Mouse (Mus musculus): ENCODE measurements around the gene Foxp1. TPM values are rescaled to one million over a fixed set of nuclear protein-coding genes. Genes with fewer than 3 reads are reported as not detected.

The Foxp1 gene
- polyA plus RNA-seq, 1 experiment from 2014 or later, result 99.3 TPM

DNA sequence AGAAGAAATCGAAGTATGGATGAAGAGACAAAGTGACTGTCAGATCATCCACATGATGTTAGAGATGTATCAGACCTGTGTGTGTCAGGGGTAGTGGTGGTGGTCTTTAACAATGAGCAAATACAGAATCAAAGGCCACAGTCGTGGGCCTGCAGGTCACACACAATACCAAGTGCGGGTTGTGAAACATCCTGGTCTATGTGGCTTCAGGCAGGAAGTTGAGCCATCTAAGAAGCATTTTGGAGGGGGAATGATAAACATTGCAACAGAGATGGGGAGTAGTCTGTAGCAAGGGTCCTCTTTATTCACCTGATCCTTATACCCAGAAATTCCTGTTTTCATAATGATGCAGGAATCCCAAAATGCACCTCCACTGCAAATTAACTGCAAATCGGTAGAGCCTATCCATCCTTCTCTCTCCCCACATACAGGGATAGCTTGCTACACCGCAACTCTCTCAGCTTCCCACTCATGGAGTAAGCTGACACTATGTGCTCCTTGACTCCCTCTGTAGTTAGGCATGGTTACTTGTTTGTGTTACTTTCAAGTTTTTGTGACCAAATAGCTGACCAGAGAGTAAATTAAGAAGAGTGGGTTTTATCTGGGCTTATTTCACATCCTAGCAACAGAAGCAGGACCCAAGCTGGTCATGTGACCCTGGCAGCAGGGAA, 310.7 kb downstream of the Foxp1 start:
- no peak for DNase-seq (ENCODE audit: low spot score)
- 81% methylated on average over 5 of the region's 5 CpGs for WGBS
- H3K36me3 ChIP-seq, result peaks cover 24% of the 10 kb centered on the region
- H3K27ac ChIP-seq, result no peak overlapping the region; the same call in 1 of the 2 replicates
- no peaks in the 10 kb centered on the region for H3K27me3 ChIP-seq (ENCODE audit: insufficient read depth, poor library complexity, severe bottlenecking)
- no peak overlapping the region for H3K4me3 ChIP-seq
- H3K9me3 ChIP-seq, result no peaks in the 10 kb centered on the region
- peaks cover 23% of the 10 kb centered on the region for H3K4me1 ChIP-seq

- WGBS, result 77% methylated on average over 7 of the region's 7 CpGs
- H3K4me3 ChIP-seq, result no peak overlapping the region
- DNase-seq (ENCODE audit: low spot score), result no peak
- peaks cover 22% of the 10 kb centered on the region for H3K36me3 ChIP-seq
- no peaks in the 10 kb centered on the region for H3K27me3 ChIP-seq (ENCODE audit: insufficient read depth, poor library complexity, severe bottlenecking)
- H3K27ac ChIP-seq, result no peak overlapping the region
- H3K4me1 ChIP-seq, result peaks cover 38% of the 10 kb centered on the region
- H3K9me3 ChIP-seq, result no peaks in the 10 kb centered on the region
These were observed 312.4 kb downstream of the Foxp1 start for GRCm38 (mm10) chr6:99210161-99210560.

DNA sequence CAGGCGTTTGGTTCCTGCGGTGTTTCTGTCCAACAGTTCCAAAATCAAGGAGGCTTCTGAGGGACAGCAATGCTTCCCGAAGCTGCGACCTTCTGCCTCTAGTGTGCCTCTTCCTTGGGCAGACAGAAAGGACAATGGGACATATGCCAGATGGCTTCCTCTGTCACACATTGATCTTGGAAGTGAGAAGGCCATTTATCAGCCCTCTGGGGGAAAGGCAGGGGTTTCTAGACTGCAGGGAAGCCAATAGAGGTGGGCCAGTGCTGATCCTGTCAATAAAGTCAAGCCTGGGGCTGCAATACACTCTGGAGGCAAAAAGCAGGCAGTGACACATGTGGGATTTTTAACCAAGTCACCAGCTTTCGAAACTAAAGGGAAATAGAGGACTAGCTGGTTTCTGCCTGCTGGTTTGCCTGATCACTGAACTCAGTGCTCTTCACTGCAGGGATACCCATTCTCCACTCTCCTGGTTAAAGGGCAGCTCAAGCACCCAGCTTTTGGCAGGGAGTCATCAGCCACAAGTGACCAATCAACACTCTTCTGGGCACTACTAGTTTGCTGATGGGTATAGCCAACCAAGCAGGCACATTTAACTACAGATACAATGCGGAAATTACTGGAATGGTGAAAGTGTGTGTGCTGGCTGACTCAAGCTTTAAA, 315.2 kb downstream of the Foxp1 start:
- 37% methylated on average over 6 of the region's 6 CpGs for WGBS
- Histone ChIP-seq H3K27me3 (ENCODE audit: insufficient read depth, poor library complexity, severe bottlenecking) (no peaks in the 10 kb centered on the region), H3K4me1 (peaks cover 58% of the 10 kb centered on the region), H3K4me3 (peak overlapping the region; percentile 30), H3K9me3 (no peaks in the 10 kb centered on the region), H3K27ac (peak overlapping the region; percentile 93), H3K36me3 (peaks cover 9% of the 10 kb centered on the region; the same call in 1 of the 2 replicates)
- DNase-seq (ENCODE audit: low spot score), result no peak

DNA sequence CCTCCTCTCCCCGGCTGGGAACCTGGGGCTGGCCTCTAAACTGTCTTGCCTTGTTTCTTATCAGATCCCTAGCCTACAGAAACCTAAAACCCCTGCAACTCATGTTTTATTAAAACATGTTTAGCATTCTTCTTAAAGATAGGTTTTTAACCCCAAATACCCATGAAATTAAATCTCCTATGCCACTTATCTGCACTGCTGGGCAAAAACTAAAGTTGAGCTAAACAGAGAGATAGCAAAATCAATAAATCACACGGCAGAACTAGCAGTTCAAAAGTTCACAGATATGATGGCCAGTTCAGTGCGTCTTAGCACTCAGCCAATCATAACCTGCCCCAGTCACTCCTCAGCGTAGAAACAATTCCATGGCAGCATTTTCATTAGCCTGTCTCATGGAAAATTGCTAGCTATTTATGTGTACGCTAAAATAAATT, 316.1 kb downstream of the Foxp1 start:
- H3K36me3 ChIP-seq, result peaks cover 4% of the 10 kb centered on the region; the same call in 1 of the 2 replicates
- H3K9me3 ChIP-seq, result no peaks in the 10 kb centered on the region
- H3K27me3 ChIP-seq (ENCODE audit: insufficient read depth, poor library complexity, severe bottlenecking), result no peaks in the 10 kb centered on the region
- peak overlapping the region; percentile 60 for H3K4me3 ChIP-seq
- no peak for DNase-seq (ENCODE audit: low spot score)
- H3K27ac ChIP-seq, result peak overlapping the region; percentile 93
- H3K4me1 ChIP-seq, result peaks cover 62% of the 10 kb centered on the region
- WGBS, result 25% methylated on average over 5 of the region's 5 CpGs

DNA sequence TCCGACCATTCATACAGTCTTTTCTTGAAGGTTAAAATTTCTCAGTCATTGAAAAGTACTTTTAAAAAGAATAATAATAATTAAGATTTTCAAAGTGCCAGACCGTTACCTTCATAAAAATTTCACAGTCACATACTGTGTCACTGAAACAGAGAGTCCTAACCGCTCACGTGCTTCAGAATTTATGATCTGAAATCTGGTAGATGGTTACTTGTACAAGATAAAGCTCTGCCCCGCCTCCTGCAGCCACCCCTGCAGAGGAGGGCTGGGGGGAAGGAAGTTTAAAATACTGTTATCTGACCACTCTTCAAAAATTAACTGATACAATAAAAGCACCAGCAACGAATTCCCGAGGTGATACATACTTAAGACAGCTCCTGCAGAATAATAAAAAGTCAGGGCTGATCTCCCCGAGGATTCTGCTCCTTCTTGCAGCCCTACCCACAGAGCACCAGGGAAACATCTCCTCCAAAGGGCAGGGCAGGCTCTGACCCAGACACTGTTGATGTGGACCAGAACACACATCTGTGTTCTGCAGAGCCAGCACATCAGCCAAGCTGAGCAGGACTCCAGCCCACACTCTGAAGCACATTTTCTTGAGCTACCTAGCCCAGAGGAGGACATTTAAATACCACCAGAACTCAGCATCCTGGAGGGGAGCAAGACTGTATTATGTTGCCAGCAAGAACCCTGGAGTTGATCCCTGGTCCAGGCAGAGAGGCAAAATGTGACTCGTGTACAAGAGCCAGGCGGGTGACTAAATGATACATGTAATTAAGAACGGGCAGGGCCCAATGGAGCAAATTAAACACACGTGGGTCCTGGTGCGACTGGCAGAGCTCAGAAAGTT, 316.7 kb downstream of the Foxp1 start:
- no peaks in the 10 kb centered on the region for H3K27me3 ChIP-seq (ENCODE audit: insufficient read depth, poor library complexity, severe bottlenecking)
- H3K4me3 ChIP-seq, result peak overlapping the region; percentile 60
- H3K4me1 ChIP-seq, result peaks cover 69% of the 10 kb centered on the region
- peaks cover 4% of the 10 kb centered on the region; the same call in 1 of the 2 replicates for H3K36me3 ChIP-seq
- peak overlapping the region; percentile 93 for H3K27ac ChIP-seq
- no peaks in the 10 kb centered on the region for H3K9me3 ChIP-seq
- no peak for DNase-seq (ENCODE audit: low spot score)
- WGBS, result 13% methylated on average over 13 of the region's 13 CpGs

DNA sequence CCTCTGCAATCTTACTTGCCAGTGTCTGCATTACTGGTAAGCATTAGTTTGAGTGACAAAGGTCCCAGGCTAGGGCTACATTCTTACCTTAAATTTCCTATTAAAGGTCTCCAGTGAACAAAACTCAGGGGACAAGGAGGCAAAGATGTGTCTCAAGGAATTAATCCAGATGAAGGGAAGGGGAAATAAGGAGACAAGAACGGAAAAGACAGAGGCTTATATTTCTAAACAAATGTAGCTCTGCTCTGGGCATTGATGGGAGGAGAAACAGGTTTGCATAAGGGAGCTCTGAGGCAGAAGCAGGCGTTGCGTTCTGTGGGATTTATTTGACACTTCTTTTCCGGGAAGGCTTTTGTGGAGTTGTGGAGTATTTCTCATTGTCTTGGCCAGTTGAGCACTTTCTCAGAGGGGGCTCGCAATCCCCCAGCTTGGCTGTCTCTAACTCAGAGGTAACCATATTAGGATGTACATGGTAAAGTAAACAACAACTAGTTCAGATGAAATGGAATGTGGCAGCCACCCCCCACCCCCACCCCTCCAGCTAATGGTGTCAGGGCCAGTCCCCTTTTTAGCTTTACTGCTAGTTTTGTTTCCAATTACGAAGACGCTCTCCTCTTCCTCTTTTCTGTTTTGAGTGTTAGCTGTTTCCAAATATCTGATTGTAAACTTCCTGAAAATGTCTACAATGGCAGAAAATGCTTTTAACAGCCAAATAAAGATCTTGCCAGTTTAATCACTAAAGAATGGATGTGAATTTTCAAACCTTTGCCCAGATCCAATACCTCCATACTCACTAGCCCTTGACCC, 317.5 kb downstream of the Foxp1 start:
- H3K4me1 ChIP-seq, result peaks cover 72% of the 10 kb centered on the region
- H3K27me3 ChIP-seq (ENCODE audit: insufficient read depth, poor library complexity, severe bottlenecking), result no peaks in the 10 kb centered on the region
- no peaks in the 10 kb centered on the region for H3K9me3 ChIP-seq
- peak; percentile 78 for DNase-seq (ENCODE audit: low spot score)
- H3K27ac ChIP-seq, result peak overlapping the region; percentile 93
- peak overlapping the region; percentile 60 for H3K4me3 ChIP-seq
- H3K36me3 ChIP-seq, result peaks cover 4% of the 10 kb centered on the region; the same call in 1 of the 2 replicates
- 1% methylated on average over 7 of the region's 7 CpGs for WGBS

DNA sequence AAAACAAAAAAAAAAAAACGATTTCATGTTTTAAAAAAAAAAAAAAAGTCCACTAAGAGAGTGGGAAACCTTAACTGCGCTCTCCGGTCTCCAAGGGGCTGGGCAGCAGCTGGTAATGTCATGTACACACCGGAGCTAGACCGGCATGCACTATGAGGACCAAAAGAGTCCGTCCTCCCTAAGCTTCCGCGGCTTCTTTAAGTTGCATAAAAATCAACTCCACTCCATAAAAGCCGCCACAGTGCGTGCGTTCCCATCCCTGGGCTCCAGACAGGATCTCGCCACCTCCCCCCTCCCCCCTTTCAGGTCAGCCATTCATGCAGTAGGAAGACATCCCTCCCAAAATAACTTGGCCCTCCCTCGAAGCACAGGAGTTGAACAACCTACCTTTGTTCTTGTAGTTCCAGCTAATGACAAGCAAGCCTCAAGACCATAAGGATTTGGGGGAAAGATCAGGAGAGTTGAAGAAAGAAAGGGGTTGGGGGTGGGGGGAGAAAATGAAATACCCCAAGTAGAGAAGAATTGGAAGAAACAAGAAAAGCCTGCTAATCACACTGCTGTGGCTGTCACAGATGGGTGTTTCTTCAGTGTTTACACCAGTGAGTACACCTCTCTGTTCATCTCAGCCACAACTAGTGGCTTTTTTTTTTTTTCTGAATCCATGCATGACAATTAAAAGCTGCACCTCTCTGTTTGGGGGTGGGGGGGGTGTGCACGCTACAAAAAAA, 318.3 kb downstream of the Foxp1 start:
- H3K4me3 ChIP-seq, result peak overlapping the region; percentile 60
- peak; percentile 85 for DNase-seq (ENCODE audit: low spot score)
- 1% methylated on average over 14 of the region's 14 CpGs for WGBS
- H3K9me3 ChIP-seq, result no peaks in the 10 kb centered on the region
- no peaks in the 10 kb centered on the region for H3K27me3 ChIP-seq (ENCODE audit: insufficient read depth, poor library complexity, severe bottlenecking)
- peak overlapping the region; percentile 93 for H3K27ac ChIP-seq
- H3K36me3 ChIP-seq, result peaks cover 4% of the 10 kb centered on the region; the same call in 1 of the 2 replicates
- peaks cover 76% of the 10 kb centered on the region for H3K4me1 ChIP-seq

DNA sequence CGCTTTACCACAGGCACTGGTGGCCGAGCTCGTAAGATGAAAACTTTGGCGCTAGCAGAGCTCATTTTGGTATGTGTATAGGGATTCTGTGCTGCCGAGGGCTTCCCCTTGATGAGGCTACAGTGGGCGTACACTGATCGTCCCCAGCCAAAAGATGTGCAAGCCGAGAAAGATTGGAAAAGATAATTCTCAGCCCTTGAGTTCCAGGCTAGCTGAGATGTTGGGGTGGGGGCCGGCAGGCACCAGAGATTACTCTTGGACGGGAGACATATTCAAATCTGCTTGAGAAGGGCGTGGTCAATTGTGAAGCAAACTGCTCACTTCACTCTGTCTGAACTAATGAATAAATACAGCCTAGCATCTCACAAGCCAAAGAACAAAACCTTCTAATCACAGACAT, 319.3 kb downstream of the Foxp1 start:
- DNase-seq (ENCODE audit: low spot score), result no peak
- peak overlapping the region; percentile 93 for H3K27ac ChIP-seq

GRCm38 (mm10) chr6:99202781-99203180, 319.7 kb downstream of the Foxp1 start:
- Histone ChIP-seq H3K4me1 (peaks cover 86% of the 10 kb centered on the region), H3K36me3 (no peaks in the 10 kb centered on the region), H3K4me3 (peak overlapping the region; percentile 60), H3K27me3 (ENCODE audit: insufficient read depth, poor library complexity, severe bottlenecking) (no peaks in the 10 kb centered on the region), H3K9me3 (no peaks in the 10 kb centered on the region), H3K27ac (peak overlapping the region; percentile 93)
- no peak for DNase-seq (ENCODE audit: low spot score)
- 75% methylated on average over 4 of the region's 4 CpGs for WGBS

More for the DNA sequence above, 319.3 kb downstream of the Foxp1 start:
- 16% methylated on average over 11 of the region's 11 CpGs for WGBS
- no peaks in the 10 kb centered on the region for H3K27me3 ChIP-seq (ENCODE audit: insufficient read depth, poor library complexity, severe bottlenecking)
- H3K36me3 ChIP-seq, result peaks cover under 1% of the 10 kb centered on the region; the same call in 1 of the 2 replicates
- H3K4me1 ChIP-seq, result peaks cover 85% of the 10 kb centered on the region
- no peaks in the 10 kb centered on the region for H3K9me3 ChIP-seq
- H3K4me3 ChIP-seq, result peak overlapping the region; percentile 60

DNA sequence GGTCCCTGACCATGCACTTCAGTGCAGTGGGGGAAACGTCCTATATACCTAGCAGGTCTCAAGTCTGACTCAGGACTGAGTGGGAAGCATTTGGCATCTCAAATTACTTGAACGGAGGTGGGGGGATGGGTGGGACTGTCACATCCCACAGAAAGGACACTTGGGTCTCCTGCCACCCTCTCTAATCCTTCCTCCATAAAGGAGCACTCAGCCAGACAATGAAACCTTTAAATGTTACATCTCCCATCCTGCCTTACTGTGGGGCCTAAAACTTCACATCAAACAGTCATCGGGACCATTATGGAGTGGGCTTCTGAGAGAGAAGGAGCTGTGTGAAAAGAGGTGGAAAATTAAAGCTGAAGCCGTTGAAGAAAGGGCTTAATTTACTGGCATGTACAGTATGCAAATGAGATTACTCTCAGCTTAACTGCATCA, 321.2 kb downstream of the Foxp1 start:
- Histone ChIP-seq H3K36me3 (no peaks in the 10 kb centered on the region), H3K9me3 (no peaks in the 10 kb centered on the region), H3K27ac (peak overlapping the region; percentile 93), H3K4me3 (peak overlapping the region; percentile 39), H3K27me3 (ENCODE audit: insufficient read depth, poor library complexity, severe bottlenecking) (no peaks in the 10 kb centered on the region), H3K4me1 (peaks cover 86% of the 10 kb centered on the region)
- WGBS, result 7% methylated on average over 4 of the region's 4 CpGs
- no peak for DNase-seq (ENCODE audit: low spot score)

GRCm38 (mm10) chr6:99200656-99201055, 321.9 kb downstream of the Foxp1 start:
- no peaks in the 10 kb centered on the region for H3K27me3 ChIP-seq (ENCODE audit: insufficient read depth, poor library complexity, severe bottlenecking)
- no peaks in the 10 kb centered on the region for H3K9me3 ChIP-seq
- no peaks in the 10 kb centered on the region for H3K36me3 ChIP-seq
- peaks cover 85% of the 10 kb centered on the region for H3K4me1 ChIP-seq
- DNase-seq (ENCODE audit: low spot score), result peak; percentile 92
- peak overlapping the region; percentile 93 for H3K27ac ChIP-seq
- WGBS, result 6% methylated on average over 11 of the region's 11 CpGs
- peak overlapping the region; percentile 39 for H3K4me3 ChIP-seq
